Mouse (Mus musculus) ES-E14 (cell line): ENCODE measurements at regions not wholly inside any gene's neighbourhood (a gene's known extent, or its start where the extent isn't known, plus 50 kb on each side); places are given as distances from the start of the nearest gene placed in this dataset.

Experiments used
- DNase-seq: peaks from one replicate; pipeline ENCODE4 v3.0.0-alpha.2; 2013; ENCODE audit warnings: low read depth, low spot score
- H3K27ac ChIP-seq: 2 replicates; pipeline ENCODE4 v1.5.1; 2012; ENCODE audit warnings: low read depth, mild to moderate bottlenecking, low read length, moderate library complexity, mixed read lengths; ENCODE audit not compliant: poor library complexity, insufficient read depth, severe bottlenecking
- H3K36me3 ChIP-seq: 2 replicates; pipeline ENCODE4 v1.6.1; 2012; ENCODE audit warnings: mild to moderate bottlenecking, low read length, moderate library complexity, mixed read lengths; ENCODE audit not compliant: control insufficient read depth, poor library complexity, insufficient read depth, severe bottlenecking
- H3K4me1 ChIP-seq, 2 experiments: fragments of 150-350 bp in 1 of 2; sonication (generic) in 1 of 2; 2 replicates each; pipeline ENCODE4 v1.6.1; 2012; ENCODE audit warnings: low read length in 2 of 2, mild to moderate bottlenecking in 1 of 2, mixed read lengths in 1 of 2; ENCODE audit not compliant: control insufficient read depth in 2 of 2, insufficient read depth in 2 of 2, poor library complexity in 1 of 2
- H3K4me3 ChIP-seq, 2 experiments: fragments of 150-350 bp in 1 of 2; sonication (generic) in 1 of 2; 2 replicates each; pipeline ENCODE4 v1.5.1; 2012; ENCODE audit warnings: low read length in 2 of 2, low read depth in 1 of 2, mild to moderate bottlenecking in 1 of 2, mixed read lengths in 1 of 2; ENCODE audit not compliant: insufficient read depth in 1 of 2, poor library complexity in 1 of 2, severe bottlenecking in 1 of 2
- H3K9ac ChIP-seq: 2 replicates; pipeline ENCODE4 v1.6.1; 2012; ENCODE audit warnings: low read depth, mild to moderate bottlenecking, low read length, mixed read lengths; ENCODE audit not compliant: poor library complexity, insufficient read depth, severe bottlenecking
- H3K9me3 ChIP-seq: fragments of 150-350 bp; sonication (generic); 2 replicates; pipeline ENCODE4 v1.6.1; 2012; ENCODE audit warnings: low read depth, mild to moderate bottlenecking, low read length; ENCODE audit not compliant: control insufficient read depth, insufficient read depth
- CHD2 ChIP-seq: IDR thresholded peaks from 2 replicates; pipeline ENCODE4 v1.6.1; 2014; ENCODE audit warnings: mild to moderate bottlenecking, low read depth, low read length, inconsistent platforms
- HCFC1 ChIP-seq: IDR thresholded peaks from 2 replicates; pipeline ENCODE4 v1.6.1; 2012; ENCODE audit warnings: low read length, inconsistent platforms, borderline replicate concordance; ENCODE audit not compliant: insufficient read depth
- MAFK ChIP-seq: IDR thresholded peaks from 2 replicates; pipeline ENCODE4 v1.6.1; 2014; ENCODE audit warnings: mild to moderate bottlenecking, low read depth, low read length, inconsistent platforms; ENCODE audit not compliant: insufficient read depth
- ZC3H11A ChIP-seq: IDR thresholded peaks from 2 replicates; pipeline ENCODE4 v1.6.1; 2012; ENCODE audit warnings: low read depth, mild to moderate bottlenecking, inconsistent platforms, low read length, borderline replicate concordance
- ZNF384 ChIP-seq: IDR thresholded peaks from 2 replicates; pipeline ENCODE4 v1.6.1; 2012; ENCODE audit warnings: low read depth, low read length, inconsistent platforms
- in situ Hi-C, 2 experiments: fragments of 600-800 bp; cut with MboI; formaldehyde crosslinking; loops; one replicate each; pipeline ENCODE4 v1.15.1; 2025; ENCODE audit warnings: low sequenced_read_pairs in 2 of 2, inconsistent platforms in 1 of 2; ENCODE audit not compliant: unreplicated experiment in 2 of 2

- Histone ChIP-seq H3K4me3 (no peak overlapping the region), H3K4me1 (peaks cover 3 to 8% of the 10 kb centered on the region in 2 experiments; a peak in 3 of 4 replicates), H3K9me3 (no peaks in the 10 kb centered on the region), H3K27ac (no peak overlapping the region), H3K9ac (no peak overlapping the region), H3K36me3 (no peaks in the 10 kb centered on the region)
- in situ Hi-C loops = no loop called here
- TF ChIP-seq HCFC1 (no peak), ZC3H11A (no peak), CHD2 (no peak), MAFK (no peak), ZNF384 (no peak)
- DNase-seq = no peak
Observed at GRCm38 (mm10) chr10:99416271-99416670, 153.2 kb downstream of the Dusp6 start.

- Histone ChIP-seq H3K9me3 (no peaks in the 10 kb centered on the region), H3K4me1 (peaks cover 3 to 8% of the 10 kb centered on the region in 2 experiments; a peak in 3 of 4 replicates), H3K9ac (no peak overlapping the region), H3K27ac (no peak overlapping the region), H3K36me3 (no peaks in the 10 kb centered on the region), H3K4me3 (no peak overlapping the region)
- in situ Hi-C loops = no loop called here
- no peak for TF ChIP-seq ZNF384
- no peak for TF ChIP-seq HCFC1
- no peak for TF ChIP-seq MAFK
- no peak for TF ChIP-seq CHD2
- TF ChIP-seq ZC3H11A = no peak
- DNase-seq = no peak
Observed at GRCm38 (mm10) chr10:99416896-99417479, 154.0 kb downstream of the Dusp6 start.

GRCm38 (mm10) chr10:99417591-99417990, 154.6 kb downstream of the Dusp6 start:
- no peak overlapping the region for H3K27ac ChIP-seq
- DNase-seq = peak; percentile 44

GRCm38 (mm10) chr10:99418497-99418896, 155.5 kb downstream of the Dusp6 start:
- H3K36me3 ChIP-seq = no peaks in the 10 kb centered on the region
- no peak for TF ChIP-seq HCFC1
- TF ChIP-seq CHD2 = no peak
- TF ChIP-seq MAFK = no peak
- no peak for TF ChIP-seq ZNF384
- no peak for TF ChIP-seq ZC3H11A
- no peak overlapping the region for H3K9ac ChIP-seq
- DNase-seq = no peak
- no peak overlapping the region; the same call in 1 of the 2 replicates for H3K27ac ChIP-seq
- H3K4me1 ChIP-seq = peaks cover 3 to 8% of the 10 kb centered on the region in 2 experiments; a peak in 3 of 4 replicates
- H3K4me3 ChIP-seq = no peak overlapping the region
- H3K9me3 ChIP-seq = no peaks in the 10 kb centered on the region
- in situ Hi-C loops = no loop called here

More at GRCm38 (mm10) chr10:99417591-99417990, 154.6 kb downstream of the Dusp6 start:
- H3K4me3 ChIP-seq = no peak overlapping the region
- no peak overlapping the region for H3K9ac ChIP-seq
- no peaks in the 10 kb centered on the region for H3K9me3 ChIP-seq
- peaks cover 3 to 8% of the 10 kb centered on the region in 2 experiments; a peak in 3 of 4 replicates for H3K4me1 ChIP-seq
- TF ChIP-seq MAFK = no peak
- TF ChIP-seq ZC3H11A = no peak
- TF ChIP-seq CHD2 = no peak
- no peak for TF ChIP-seq ZNF384
- no peak for TF ChIP-seq HCFC1
- in situ Hi-C loops = no loop called here
- H3K36me3 ChIP-seq = no peaks in the 10 kb centered on the region

GRCm38 (mm10) chr10:99419532-99419931, 156.5 kb downstream of the Dusp6 start:
- in situ Hi-C loops = no loop called here

More at GRCm38 (mm10) chr10:99419532-99419931, 156.5 kb downstream of the Dusp6 start:
- H3K4me3 ChIP-seq = no peak overlapping the region
- TF ChIP-seq CHD2 = no peak
- TF ChIP-seq HCFC1 = no peak
- no peak overlapping the region for H3K27ac ChIP-seq
- no peaks in the 10 kb centered on the region for H3K9me3 ChIP-seq
- DNase-seq = no peak
- H3K36me3 ChIP-seq = no peaks in the 10 kb centered on the region
- H3K4me1 ChIP-seq = peaks cover 3 to 8% of the 10 kb centered on the region in 2 experiments; a peak in 3 of 4 replicates
- H3K9ac ChIP-seq = no peak overlapping the region
